Mouse (Mus musculus): ENCODE measurements around the gene Chn2.

DNA sequence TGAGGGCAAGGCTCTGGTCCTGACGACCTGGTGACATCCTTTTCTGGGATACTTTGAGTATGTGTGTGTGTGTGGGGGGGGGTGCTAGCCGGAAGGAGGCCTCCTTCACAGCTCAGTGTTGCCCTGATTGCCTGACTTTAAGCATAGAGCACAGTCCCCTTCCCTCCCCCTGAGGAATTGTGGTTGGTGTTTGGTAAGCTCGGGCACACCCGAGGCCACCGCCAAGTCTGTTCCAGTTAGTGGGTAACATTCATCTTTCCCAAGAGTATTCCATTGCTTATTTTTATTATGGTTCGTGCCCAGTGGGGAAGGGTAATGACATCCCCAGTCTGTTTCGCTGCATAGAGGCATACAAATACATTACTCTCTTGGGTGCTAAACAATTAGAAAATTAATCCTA is 172.6 kb downstream of the Chn2 start:
- TF ChIP-seq CTCF (IDR thresholded peaks at IDR 0.05; ENCODE audit: borderline replicate concordance, insufficient read depth, low read depth, low read length): no peak
- no peak for TF ChIP-seq POLR2A (IDR thresholded peaks at IDR 0.05; ENCODE audit: borderline replicate concordance, insufficient read depth, low read length)

Data from cerebellum, adult 2 months (tissue).